Mouse (Mus musculus): Measurements from ENCODE around the gene Naaladl2.
"Not testable (repeated sequence)": the region's sequence is repeated elsewhere in the genome, so short reads cannot be mapped to it uniquely, and the experiment has no call there.

Naaladl2 gene

GRCm38 (mm10) chr3:25143555-25144311, at the start of gene Naaladl2:
Naaladl2 (minus strand) TSS chr3:25144261.
- DNase-seq (ENCODE audit: low read depth, low spot score): peak; percentile 46

GRCm38 (mm10) chr3:25151721-25152120, 7.7 kb upstream of the Naaladl2 start:
- no peak for DNase-seq (ENCODE audit: low read depth, low spot score)

- no peak for DNase-seq (ENCODE audit: low read depth, low spot score)
Observed at GRCm38 (mm10) chr3:25147271-25147670, 3.2 kb upstream of the Naaladl2 start.

- DNase-seq (ENCODE audit: low read depth, low spot score): no peak
Observed at GRCm38 (mm10) chr3:25144961-25145697, 1.1 kb upstream of the Naaladl2 start.

- no peak for DNase-seq (ENCODE audit: low read depth, low spot score)
Observed at GRCm38 (mm10) chr3:25143111-25143510, 950 bp downstream of the Naaladl2 start.

- no peak for DNase-seq (ENCODE audit: low read depth, low spot score)
Observed at GRCm38 (mm10) chr3:25131848-25132247, 12.2 kb downstream of the Naaladl2 start.

- DNase-seq (ENCODE audit: low read depth, low spot score): no peak
Observed at GRCm38 (mm10) chr3:25127864-25128263, 16.2 kb downstream of the Naaladl2 start.

- no peak for DNase-seq (ENCODE audit: low read depth, low spot score)
Observed at GRCm38 (mm10) chr3:25124919-25125846, 18.9 kb downstream of the Naaladl2 start.

GRCm38 (mm10) chr3:25113107-25113506, 31.0 kb downstream of the Naaladl2 start:
- DNase-seq (ENCODE audit: low read depth, low spot score): no peak

- DNase-seq (ENCODE audit: low read depth, low spot score): no peak
Observed at GRCm38 (mm10) chr3:25108997-25109396, 35.1 kb downstream of the Naaladl2 start.

- DNase-seq (ENCODE audit: low read depth, low spot score): no peak
Observed at GRCm38 (mm10) chr3:25092986-25093385, 51.1 kb downstream of the Naaladl2 start.

- no peak for DNase-seq (ENCODE audit: low read depth, low spot score)
Observed at GRCm38 (mm10) chr3:25075785-25076184, 68.3 kb downstream of the Naaladl2 start.

- DNase-seq (ENCODE audit: low read depth, low spot score): no peak
Observed at GRCm38 (mm10) chr3:25074266-25074665, 69.8 kb downstream of the Naaladl2 start.

GRCm38 (mm10) chr3:25073821-25074220, 70.2 kb downstream of the Naaladl2 start:
- DNase-seq (ENCODE audit: low read depth, low spot score): no peak

GRCm38 (mm10) chr3:25063217-25063616, 80.8 kb downstream of the Naaladl2 start:
- no peak for DNase-seq (ENCODE audit: low read depth, low spot score)

- no peak for DNase-seq (ENCODE audit: low read depth, low spot score)
Observed at GRCm38 (mm10) chr3:25052975-25053374, 91.1 kb downstream of the Naaladl2 start.

GRCm38 (mm10) chr3:25019972-25020371, 124.1 kb downstream of the Naaladl2 start:
- DNase-seq (ENCODE audit: low read depth, low spot score): no peak

- DNase-seq (ENCODE audit: low read depth, low spot score): no peak
Observed at GRCm38 (mm10) chr3:25010751-25011150, 133.3 kb downstream of the Naaladl2 start.

- not testable (repeated sequence) for DNase-seq (ENCODE audit: low read depth, low spot score)
Observed at GRCm38 (mm10) chr3:25006802-25007201, 137.3 kb downstream of the Naaladl2 start.

GRCm38 (mm10) chr3:24992577-24992976, 151.5 kb downstream of the Naaladl2 start:
- no peak for DNase-seq (ENCODE audit: low read depth, low spot score)

- DNase-seq (ENCODE audit: low read depth, low spot score): no peak
Observed at GRCm38 (mm10) chr3:24992078-24992477, 152.0 kb downstream of the Naaladl2 start.

- DNase-seq (ENCODE audit: low read depth, low spot score): no peak
Observed at GRCm38 (mm10) chr3:24982111-24982510, 161.9 kb downstream of the Naaladl2 start.

Data from embryo, embryonic 11.5 days (tissue).